In genomic region chr17:65770982-65771915, GRCm38 (mm10) we compare ENCODE assay signal across 7 mouse cellular contexts. TPM values are rescaled to one million over a fixed set of nuclear protein-coding genes. Genes with fewer than 3 reads are reported as not detected.
DNase-seq lines count a peak whose midpoint lies in the region; ATAC-seq lines count a peak whose summit lies in the region.

No protein-coding gene starts in this region.

- no peaks in the 10 kb centered on the region for H3K9me3 ChIP-seq in embryonic facial prominence, embryonic 12.5 days
- H3K9me3 ChIP-seq in hindbrain, embryonic 11.5 days (ENCODE audit: control insufficient read depth, low read length), result no peaks in the 10 kb centered on the region

- no peaks in the 10 kb centered on the region for H3K36me3 ChIP-seq in embryonic facial prominence, embryonic 12.5 days
- no peaks in the 10 kb centered on the region for H3K36me3 ChIP-seq in hindbrain, embryonic 11.5 days (ENCODE audit: control insufficient read depth, insufficient read depth, low read length)

- H3K4me3 ChIP-seq in embryonic facial prominence, embryonic 12.5 days, result peak overlapping the region; percentile 78
- peak overlapping the region; percentile 79 for H3K4me3 ChIP-seq in hindbrain, embryonic 11.5 days (ENCODE audit: low read depth, low read length)

- 22% methylated on average over 17 of the region's 17 CpGs for WGBS in embryonic facial prominence, embryonic 12.5 days
- WGBS in hindbrain, embryonic 11.5 days, result 23% methylated on average over 17 of the region's 17 CpGs

- H3K27me3 ChIP-seq in embryonic facial prominence, embryonic 12.5 days, result no peaks in the 10 kb centered on the region
- H3K27me3 ChIP-seq in hindbrain, embryonic 11.5 days (ENCODE audit: control insufficient read depth, insufficient read depth, low read length), result no peaks in the 10 kb centered on the region

- no peak for ATAC-seq in embryonic facial prominence, embryonic 12.5 days (ENCODE audit: insufficient number of reproducible peaks, insufficient read depth, low FRiP score, low TSS enrichment)
- ATAC-seq in hindbrain, embryonic 11.5 days (ENCODE audit: low FRiP score), result no peak

- peaks cover 35% of the 10 kb centered on the region for H3K4me1 ChIP-seq in embryonic facial prominence, embryonic 12.5 days
- peaks cover 5% of the 10 kb centered on the region; the same call in 1 of the 2 replicates for H3K4me1 ChIP-seq in hindbrain, embryonic 11.5 days (replicated peaks; ENCODE audit: control insufficient read depth, insufficient read depth, low read length)

- DNase-seq in ovary, adult 18-20 months (ENCODE audit: low spot score), result peak; percentile 29
- DNase-seq in ovary, postnatal 10 days (ENCODE audit: low spot score), result no peak
- DNase-seq in hindbrain, embryonic 11.5 days (ENCODE audit: low spot score), result no peak
- peak; percentile 32 for DNase-seq in lung, postnatal 36 days
- DNase-seq in right cerebral cortex, postnatal 14 days, result no peak
- DNase-seq in spleen, postnatal 4 days (ENCODE audit: low spot score in 2 of 2), result no peak

- peak overlapping the region; percentile 79 for H3K4me2 ChIP-seq in embryonic facial prominence, embryonic 12.5 days (replicated peaks)
- H3K4me2 ChIP-seq in hindbrain, embryonic 11.5 days (replicated peaks; ENCODE audit: low read depth, low read length), result peak overlapping the region; percentile 89

- H3K9ac ChIP-seq in embryonic facial prominence, embryonic 12.5 days, result peak overlapping the region; percentile 84; the same call in 1 of the 2 replicates
- H3K9ac ChIP-seq in hindbrain, embryonic 11.5 days (ENCODE audit: low read depth, low read length), result peak overlapping the region; percentile 93

- H3K27ac ChIP-seq in embryonic facial prominence, embryonic 12.5 days, result no peak overlapping the region
- H3K27ac ChIP-seq in hindbrain, embryonic 11.5 days (ENCODE audit: low read depth, low read length), result no peak overlapping the region

RNA-seq across cellular contexts. Expression of gene Rab31, which starts 1.3 kb away (rescaled TPM):
- polyA plus RNA-seq in embryonic facial prominence, embryonic 12.5 days (2016; fragmentation: Nextera tagmentation; extraction: Ambion mirVana), result 66.0 and 66.7 TPM in 2 replicates
- 74.8 and 82.0 TPM in 2 replicates for polyA plus RNA-seq in hindbrain, embryonic 11.5 days (2014; fragmentation: Nextera tagmentation; extraction: Ambion mirVana)

RNA-seq across cellular contexts. Expression of gene Ppp4r1, which starts 11.1 kb away (rescaled TPM):
- polyA plus RNA-seq in embryonic facial prominence, embryonic 12.5 days (2016; fragmentation: Nextera tagmentation; extraction: Ambion mirVana), result 54.5 and 57.7 TPM in 2 replicates
- polyA plus RNA-seq in hindbrain, embryonic 11.5 days (2014; fragmentation: Nextera tagmentation; extraction: Ambion mirVana), result 48.9 and 56.8 TPM in 2 replicates

Comparison
In these comparisons a context has a peak if more than half of its experiments do, and no peak if none do; other contexts are left out.
1. DNase-seq: peak in ovary, adult 18-20 months (single experiment) and lung, postnatal 36 days (single experiment); none in ovary, postnatal 10 days (single experiment), hindbrain, embryonic 11.5 days (single experiment), right cerebral cortex, postnatal 14 days (single experiment) and spleen, postnatal 4 days (0 of 2).